8 mouse cellular contexts compared by ENCODE assay signal in genomic region chr10:84515512-84515950, GRCm38 (mm10). TPM values are rescaled to one million over a fixed set of nuclear protein-coding genes. Genes with fewer than 3 reads are reported as not detected.
DNase-seq lines count a peak whose midpoint lies in the region.

No protein-coding gene starts in this region.

- intact Hi-C loops in heart, postnatal 25 days (cut with DNase I): loop anchor here (2.0 to 5.0 kb wide), 3 partner anchors 45 to 531 kb away; no protein-coding TSS in a partner anchor

- peak; percentile 92 for DNase-seq in heart, adult 11 months
- DNase-seq in heart, postnatal 25 days (ENCODE audit: low spot score): no peak
- peak; percentile 86 for DNase-seq in cerebellum, adult 8-10 months
- DNase-seq in forelimb bud, embryonic 11.5 days (ENCODE audit: low read depth, low spot score): peak; percentile 88
- peak; percentile 88 for DNase-seq in hindlimb bud, embryonic 11.5 days (ENCODE audit: extremely low spot score, low read depth, low spot score)
- peak; percentile 44 to 76 for DNase-seq in layer of hippocampus, postnatal 36 days
- DNase-seq in lung, postnatal 25 days (ENCODE audit: low spot score): peak; percentile 86
- peak; percentile 61 for DNase-seq in right cerebral cortex, postnatal 14 days

RNA-seq across cellular contexts. Expression of gene Ckap4, which starts 18.3 kb away (rescaled TPM):
- total RNA-seq in heart, postnatal 25 days (2021): 10 to 100 TPM; 32.7 to 41.8 TPM
- total RNA-seq in layer of hippocampus, postnatal 36 days (2021): 10 to 100 TPM; 21.6 to 22.5 TPM
